Mouse (Mus musculus): ENCODE results near the gene Caskin1.

DNA sequence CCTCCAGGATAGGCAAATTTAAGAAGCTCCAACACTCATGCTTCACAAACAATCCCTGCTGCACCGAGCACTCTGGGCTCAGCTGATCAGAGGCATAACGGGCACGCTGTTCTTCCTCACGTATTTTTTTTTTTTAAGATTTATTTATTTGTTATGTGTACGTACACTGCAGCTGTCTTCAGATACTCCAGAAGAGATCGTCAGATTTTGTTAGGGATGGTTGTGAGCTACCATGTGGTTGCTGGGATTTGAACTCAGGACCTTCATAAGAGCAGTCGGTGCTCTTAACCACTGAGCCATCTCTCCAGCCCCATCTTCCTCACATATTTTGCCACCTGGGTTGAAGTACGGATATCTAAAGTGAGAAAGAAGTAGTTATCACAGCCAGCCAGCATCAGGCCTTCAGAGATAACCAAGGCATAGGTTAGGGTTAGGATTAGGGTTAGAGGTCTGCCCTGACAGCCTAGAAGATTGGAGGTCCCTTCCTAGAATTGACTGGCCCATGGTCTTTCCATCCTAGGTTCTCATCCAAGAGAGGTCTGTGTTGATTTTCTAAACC, 45.8 kb downstream of the Caskin1 start, which contains the start of gene Rab26:
- TF ChIP-seq CTCF (IDR thresholded peaks at IDR 0.05; ENCODE audit: control insufficient read depth, insufficient read depth, insufficient read length) (no peak), MYOD1 (IDR thresholded peaks at IDR 0.05; ENCODE audit: control insufficient read depth, insufficient read length, low read depth) (no peak)

All from C2C12 (cell line).